Mouse (Mus musculus) hindbrain, embryonic 13.5 days (tissue): ENCODE results near the gene Hist1h2af. TPM values are rescaled to one million over a fixed set of nuclear protein-coding genes. Genes with fewer than 3 reads are reported as not detected.

ENCODE experiments used
- ATAC-seq: fragments of 200-750 bp; cut with Nextera tagmentation; 2 replicates; pipeline ENCODE4 v1.8.0; 2017; ENCODE audit warnings: moderate TSS enrichment; ENCODE audit not compliant: low FRiP score
- H3K27ac ChIP-seq: fragments of 300-500 bp; sonication (generic); 2 replicates; pipeline ENCODE4 v1.5.1; 2015; ENCODE audit warnings: inconsistent platforms, mild to moderate bottlenecking, moderate library complexity
- H3K27me3 ChIP-seq: fragments of 300-500 bp; sonication (generic); 2 replicates; pipeline ENCODE4 v1.6.1; 2015; ENCODE audit warnings: mild to moderate bottlenecking, inconsistent platforms
- H3K36me3 ChIP-seq: fragments of 300-500 bp; sonication (generic); 2 replicates; pipeline ENCODE4 v1.6.1; 2015; ENCODE audit warnings: mild to moderate bottlenecking, inconsistent platforms
- H3K4me1 ChIP-seq: fragments of 300-500 bp; sonication (generic); replicated peaks from 2 replicates; pipeline ENCODE4 v1.6.1; 2015; ENCODE audit warnings: inconsistent platforms
- H3K4me2 ChIP-seq: fragments of 300-500 bp; sonication (generic); 2 replicates; pipeline ENCODE4 v1.6.1; 2015; ENCODE audit warnings: inconsistent platforms, mild to moderate bottlenecking, moderate library complexity
- H3K4me3 ChIP-seq: fragments of 300-500 bp; sonication (generic); 2 replicates; pipeline ENCODE4 v1.5.1; 2015; ENCODE audit warnings: mild to moderate bottlenecking, inconsistent platforms
- H3K9ac ChIP-seq: fragments of 300-500 bp; sonication (generic); 2 replicates; pipeline ENCODE4 v1.6.1; 2015; ENCODE audit warnings: mild to moderate bottlenecking, inconsistent platforms
- H3K9me3 ChIP-seq: fragments of 300-500 bp; sonication (generic); 2 replicates; pipeline ENCODE4 v1.6.1; 2016; ENCODE audit warnings: inconsistent platforms
- WGBS: fragments of 180-500 bp; shearing (Covaris S2); methylation state at CpG from one replicate; pipeline ENCODE4 v1.1.7; 2015; 5-methylcytosine and 5-hydroxymethylcytosine counted together
- microRNA-seq: library from miRNA; unstranded; fragments of <30 nt; microRNA quantifications from one replicate; pipeline ENCODE4, GENCODE M21; 2016
- polyA plus RNA-seq: library from polyadenylated mRNA; unstranded; fragments of >200 nt; fragmentation: Nextera tagmentation; extraction: Ambion mirVana; gene quantifications from 2 replicates; pipeline ENCODE4 v1.2.1, GENCODE M21; 2015

Hist1h2af gene
- polyA plus RNA-seq, 1 experiment from 2014 or later = 2.4 TPM

- Histone ChIP-seq H3K4me3 (peak within 1 kb of the TSS; percentile 50), H3K9ac (peak within 1 kb of the TSS; percentile 79), H3K27me3 (no peaks in the 10 kb centered on the region), H3K4me1 (peaks cover 37% of the 10 kb centered on the region), H3K9me3 (no peaks in the 10 kb centered on the region), H3K4me2 (peak within 1 kb of the TSS; percentile 92), H3K27ac (peak within 1 kb of the TSS; percentile 89), H3K36me3 (no peaks in the 10 kb centered on the region)
- under 1% methylated on average over 43 of the region's 43 CpGs for WGBS
- ATAC-seq = peak; percentile 91
Measured at GRCm38 (mm10) chr13:23581408-23582218, 47.9 kb downstream of the Hist1h2af start, which contains the start of gene Hist1h4d. Gene Hist1h4d, plus strand, starts transcription at chr13:23581598.

GRCm38 (mm10) chr13:23582219-23583056, 48.7 kb downstream of the Hist1h2af start:
- H3K9me3 ChIP-seq = no peaks in the 10 kb centered on the region
- WGBS = 6% methylated on average over 6 of the region's 6 CpGs
- H3K27ac ChIP-seq = peak overlapping the region; percentile 89
- peak overlapping the region; percentile 79 for H3K9ac ChIP-seq
- peak overlapping the region; percentile 92 for H3K4me2 ChIP-seq
- no peaks in the 10 kb centered on the region for H3K27me3 ChIP-seq
- H3K4me1 ChIP-seq = peaks cover 32% of the 10 kb centered on the region
- ATAC-seq = no peak
- H3K36me3 ChIP-seq = no peaks in the 10 kb centered on the region
- peak overlapping the region; percentile 50 for H3K4me3 ChIP-seq

- Histone ChIP-seq H3K4me2 (peak overlapping the region; percentile 82; the same call in 1 of the 2 replicates), H3K27ac (peak overlapping the region; percentile 31; the same call in 1 of the 2 replicates)
- no peak for ATAC-seq
Measured at GRCm38 (mm10) chr13:23583387-23584068, 49.8 kb downstream of the Hist1h2af start.

More at GRCm38 (mm10) chr13:23583387-23584068, 49.8 kb downstream of the Hist1h2af start:
- H3K9ac ChIP-seq = no peak overlapping the region
- no peaks in the 10 kb centered on the region for H3K27me3 ChIP-seq
- peaks cover 32% of the 10 kb centered on the region for H3K4me1 ChIP-seq
- no peaks in the 10 kb centered on the region for H3K36me3 ChIP-seq
- H3K4me3 ChIP-seq = no peak overlapping the region
- H3K9me3 ChIP-seq = no peaks in the 10 kb centered on the region

Small RNA genes within 50 kb of the gene (microRNA-seq; reads per million reads assigned to microRNA genes)
- not detected for gene Gm44297
- gene Gm44359 = not detected
- gene Gm44394 = not detected
- not detected for gene n-TStga1

Other genes starting within 250 kb of the Hist1h2af start
- gene Zfp322a, start 164.7 kb upstream of the Hist1h2af start, polyA plus RNA-seq = 54.5 and 58.1 TPM in 2 replicates
- 9.9 and 10.2 TPM in 2 replicates for gene Abt1, start 110.0 kb upstream of the Hist1h2af start, polyA plus RNA-seq
- gene Btn1a1, start 68.0 kb upstream of the Hist1h2af start, polyA plus RNA-seq = 0.06 TPM in 1 of 2 replicates, not detected in the other
- gene Btn2a2, start 45.0 kb upstream of the Hist1h2af start, polyA plus RNA-seq = 0.12 TPM in 1 of 2 replicates, not detected in the other
- gene Hist1h4h, start 2.9 kb upstream of the Hist1h2af start, polyA plus RNA-seq = 4.2 and 5.7 TPM in 2 replicates
- 1.8 and 3.0 TPM in 2 replicates for gene Hist1h3g, start 1.5 kb downstream of the Hist1h2af start, polyA plus RNA-seq
- gene Hist1h2bh, start 9.5 kb downstream of the Hist1h2af start, polyA plus RNA-seq = 0.29 TPM in 1 of 2 replicates, not detected in the other
- 0.38 TPM in 1 of 2 replicates, not detected in the other for gene Hist1h3f, start 10.1 kb downstream of the Hist1h2af start, polyA plus RNA-seq
- gene Hist1h4f, start 17.7 kb downstream of the Hist1h2af start, polyA plus RNA-seq = 0.83 TPM in 1 of 2 replicates, not detected in the other
- gene Hist1h1d, start 19.4 kb downstream of the Hist1h2af start, polyA plus RNA-seq = 0.10 and 0.16 TPM in 2 replicates
- 2.1 and 2.8 TPM in 2 replicates for gene Hist1h3e, start 28.5 kb downstream of the Hist1h2af start, polyA plus RNA-seq
- 26.4 and 29.3 TPM in 2 replicates for gene Hist1h2ae, start 37.3 kb downstream of the Hist1h2af start, polyA plus RNA-seq
- gene Hist1h2bg, start 37.5 kb downstream of the Hist1h2af start, polyA plus RNA-seq = 2.8 TPM in 2 replicates
- gene Hist1h2bf, start 40.3 kb downstream of the Hist1h2af start, polyA plus RNA-seq = 1.2 and 3.0 TPM in 2 replicates
- gene Hist1h2ad, start 40.5 kb downstream of the Hist1h2af start, polyA plus RNA-seq = 0.61 and 2.7 TPM in 2 replicates
- gene Hist1h3d, start 41.9 kb downstream of the Hist1h2af start, polyA plus RNA-seq = 1.6 and 2.7 TPM in 2 replicates
- gene Hist1h4d, start 47.7 kb downstream of the Hist1h2af start, polyA plus RNA-seq = 50.0 and 52.6 TPM in 2 replicates
- gene Hist1h2be, start 87.2 kb downstream of the Hist1h2af start, polyA plus RNA-seq = 1.2 and 1.6 TPM in 2 replicates
- gene Hist1h1e, start 88.7 kb downstream of the Hist1h2af start, polyA plus RNA-seq = 7.9 and 8.8 TPM in 2 replicates
- 0.38 and 0.54 TPM in 2 replicates for gene Hist1h2ac, start 150.0 kb downstream of the Hist1h2af start, polyA plus RNA-seq
- gene Hist1h2bc, start 150.3 kb downstream of the Hist1h2af start, polyA plus RNA-seq = 17.8 and 23.1 TPM in 2 replicates
- not detected in 2 replicates for gene Hist1h1t, start 161.9 kb downstream of the Hist1h2af start, polyA plus RNA-seq
- gene Hist1h4c, start 164.5 kb downstream of the Hist1h2af start, polyA plus RNA-seq = 3.9 and 4.4 TPM in 2 replicates
- 5.4 and 5.6 TPM in 2 replicates for gene Hfe, start 176.9 kb downstream of the Hist1h2af start, polyA plus RNA-seq
- gene Hist1h1c, start 204.9 kb downstream of the Hist1h2af start, polyA plus RNA-seq = 8.8 and 9.7 TPM in 2 replicates
- gene Hist1h3c, start 211.7 kb downstream of the Hist1h2af start, polyA plus RNA-seq = 1.3 and 1.9 TPM in 2 replicates
- gene Hist1h2bb, start 212.8 kb downstream of the Hist1h2af start, polyA plus RNA-seq = 0.86 and 1.7 TPM in 2 replicates
- 10.5 and 12.7 TPM in 2 replicates for gene Hist1h2ab, start 217.2 kb downstream of the Hist1h2af start, polyA plus RNA-seq
- gene Hist1h3b, start 218.4 kb downstream of the Hist1h2af start, polyA plus RNA-seq = 4.2 and 4.4 TPM in 2 replicates
- gene Hist1h4b, start 223.1 kb downstream of the Hist1h2af start, polyA plus RNA-seq = 1.4 TPM in 1 of 2 replicates, not detected in the other
- gene Hist1h4a, start 227.3 kb downstream of the Hist1h2af start, polyA plus RNA-seq = not detected in 2 replicates
- 1.9 and 2.5 TPM in 2 replicates for gene Hist1h3a, start 228.5 kb downstream of the Hist1h2af start, polyA plus RNA-seq
- 0.56 and 1.2 TPM in 2 replicates for gene Hist1h1a, start 229.8 kb downstream of the Hist1h2af start, polyA plus RNA-seq
- not detected in 2 replicates for gene Trim38, start 236.0 kb downstream of the Hist1h2af start, polyA plus RNA-seq